Mouse (Mus musculus): ENCODE results near the gene Slc2a5. TPM values are rescaled to one million over a fixed set of nuclear protein-coding genes. Genes with fewer than 3 reads are reported as not detected.

Gene Slc2a5
- polyA plus RNA-seq, 1 experiment from 2014 or later: 1.8 TPM

GRCm38 (mm10) chr4:150093560-150094462 is 25.3 kb upstream of the Slc2a5 start:
- ATAC-seq (ENCODE audit: insufficient number of reproducible peaks, low FRiP score, low TSS enrichment, low read depth) (no peak), DNase-seq (ENCODE audit: low spot score) (no peak)
- no peaks in the 10 kb centered on the region for H3K36me3 ChIP-seq (ENCODE audit: control insufficient read depth, insufficient read depth, low read length)
- peaks cover 9% of the 10 kb centered on the region; the same call in 1 of the 2 replicates for H3K4me1 ChIP-seq (ENCODE audit: control insufficient read depth, insufficient read depth, low read length)
- H3K9ac ChIP-seq (ENCODE audit: low read length): no peak overlapping the region
- no peak overlapping the region for H3K4me3 ChIP-seq (ENCODE audit: low read depth, low read length)
- WGBS: 55% methylated on average over 11 of the region's 12 CpGs
- no peaks in the 10 kb centered on the region for H3K9me3 ChIP-seq (ENCODE audit: control insufficient read depth, low read length)
- no peak overlapping the region for H3K27ac ChIP-seq (replicated peaks; ENCODE audit: low read depth, low read length)
- H3K27me3 ChIP-seq (ENCODE audit: control insufficient read depth, insufficient read depth, low read length): no peaks in the 10 kb centered on the region; the same call in 1 of the 2 replicates
- H3K4me2 ChIP-seq (ENCODE audit: low read depth, severe bottlenecking): no peak overlapping the region

- H3K4me1 ChIP-seq (ENCODE audit: control insufficient read depth, insufficient read depth, low read length): peaks cover 9% of the 10 kb centered on the region; the same call in 1 of the 2 replicates
- no peaks in the 10 kb centered on the region for H3K9me3 ChIP-seq (ENCODE audit: control insufficient read depth, low read length)
- no peaks in the 10 kb centered on the region for H3K36me3 ChIP-seq (ENCODE audit: control insufficient read depth, insufficient read depth, low read length)
- no peak for ATAC-seq (ENCODE audit: insufficient number of reproducible peaks, low FRiP score, low TSS enrichment, low read depth)
- H3K4me2 ChIP-seq (ENCODE audit: low read depth, severe bottlenecking): no peak overlapping the region
- no peaks in the 10 kb centered on the region for H3K27me3 ChIP-seq (ENCODE audit: control insufficient read depth, insufficient read depth, low read length)
- H3K4me3 ChIP-seq (ENCODE audit: low read depth, low read length): no peak overlapping the region
- no peak overlapping the region for H3K27ac ChIP-seq (replicated peaks; ENCODE audit: low read depth, low read length)
- H3K9ac ChIP-seq (ENCODE audit: low read length): no peak overlapping the region
- WGBS: 62% methylated on average over 5 of the region's 5 CpGs
- DNase-seq (ENCODE audit: low spot score): no peak
These were observed 24.7 kb upstream of the Slc2a5 start for GRCm38 (mm10) chr4:150094463-150094789.

GRCm38 (mm10) chr4:150096309-150096708 is 22.8 kb upstream of the Slc2a5 start:
- Histone ChIP-seq H3K4me2 (ENCODE audit: low read depth, severe bottlenecking) (no peak overlapping the region), H3K9me3 (ENCODE audit: control insufficient read depth, low read length) (no peaks in the 10 kb centered on the region), H3K27me3 (ENCODE audit: control insufficient read depth, insufficient read depth, low read length) (0 out of 2 replicates have a peak, but pooled peaks cover 4% of the 10 kb centered on the region), H3K9ac (ENCODE audit: low read length) (no peak overlapping the region; the same call in 1 of the 2 replicates), H3K4me1 (ENCODE audit: control insufficient read depth, insufficient read depth, low read length) (peaks cover 9% of the 10 kb centered on the region; the same call in 1 of the 2 replicates), H3K4me3 (ENCODE audit: low read depth, low read length) (no peak overlapping the region), H3K27ac (replicated peaks; ENCODE audit: low read depth, low read length) (no peak overlapping the region), H3K36me3 (ENCODE audit: control insufficient read depth, insufficient read depth, low read length) (no peaks in the 10 kb centered on the region)
- 68% methylated on average over 7 of the region's 7 CpGs for WGBS
- DNase-seq (ENCODE audit: low spot score) (no peak), ATAC-seq (ENCODE audit: insufficient number of reproducible peaks, low FRiP score, low TSS enrichment, low read depth) (no peak)

- no peak for DNase-seq (ENCODE audit: low spot score)
- Histone ChIP-seq H3K4me2 (ENCODE audit: low read depth, severe bottlenecking) (no peak overlapping the region), H3K27ac (replicated peaks; ENCODE audit: low read depth, low read length) (no peak overlapping the region), H3K4me3 (ENCODE audit: low read depth, low read length) (no peak overlapping the region), H3K9me3 (ENCODE audit: control insufficient read depth, low read length) (no peaks in the 10 kb centered on the region), H3K36me3 (ENCODE audit: control insufficient read depth, insufficient read depth, low read length) (no peaks in the 10 kb centered on the region), H3K9ac (ENCODE audit: low read length) (no peak overlapping the region), H3K27me3 (ENCODE audit: control insufficient read depth, insufficient read depth, low read length) (0 out of 2 replicates have a peak, but pooled peaks cover 4% of the 10 kb centered on the region), H3K4me1 (ENCODE audit: control insufficient read depth, insufficient read depth, low read length) (peaks cover 9% of the 10 kb centered on the region; the same call in 1 of the 2 replicates)
- no peak for ATAC-seq (ENCODE audit: insufficient number of reproducible peaks, low FRiP score, low TSS enrichment, low read depth)
- 80% methylated on average over 4 of the region's 4 CpGs for WGBS
These were observed 21.2 kb upstream of the Slc2a5 start for GRCm38 (mm10) chr4:150097847-150098246.

- Histone ChIP-seq H3K9ac (ENCODE audit: low read length) (no peak overlapping the region), H3K9me3 (ENCODE audit: control insufficient read depth, low read length) (no peaks in the 10 kb centered on the region), H3K36me3 (ENCODE audit: control insufficient read depth, insufficient read depth, low read length) (no peaks in the 10 kb centered on the region), H3K4me2 (ENCODE audit: low read depth, severe bottlenecking) (no peak overlapping the region), H3K4me3 (ENCODE audit: low read depth, low read length) (no peak overlapping the region), H3K27ac (replicated peaks; ENCODE audit: low read depth, low read length) (no peak overlapping the region), H3K4me1 (ENCODE audit: control insufficient read depth, insufficient read depth, low read length) (peaks cover 6% of the 10 kb centered on the region; the same call in 1 of the 2 replicates), H3K27me3 (ENCODE audit: control insufficient read depth, insufficient read depth, low read length) (0 out of 2 replicates have a peak, but pooled peaks cover 4% of the 10 kb centered on the region)
- ATAC-seq (ENCODE audit: insufficient number of reproducible peaks, low FRiP score, low TSS enrichment, low read depth) (no peak), DNase-seq (ENCODE audit: low spot score) (peak; percentile 58)
- 22% methylated on average over 10 of the region's 10 CpGs for WGBS
These were observed 20.2 kb upstream of the Slc2a5 start for GRCm38 (mm10) chr4:150098880-150099279.

- DNase-seq (ENCODE audit: low spot score): no peak
- Histone ChIP-seq H3K4me1 (ENCODE audit: control insufficient read depth, insufficient read depth, low read length) (peaks cover 3% of the 10 kb centered on the region; the same call in 1 of the 2 replicates), H3K36me3 (ENCODE audit: control insufficient read depth, insufficient read depth, low read length) (no peaks in the 10 kb centered on the region), H3K27me3 (ENCODE audit: control insufficient read depth, insufficient read depth, low read length) (0 out of 2 replicates have a peak, but pooled peaks cover 4% of the 10 kb centered on the region), H3K4me2 (ENCODE audit: low read depth, severe bottlenecking) (no peak overlapping the region), H3K27ac (replicated peaks; ENCODE audit: low read depth, low read length) (no peak overlapping the region), H3K4me3 (ENCODE audit: low read depth, low read length) (no peak overlapping the region), H3K9me3 (ENCODE audit: control insufficient read depth, low read length) (no peaks in the 10 kb centered on the region), H3K9ac (ENCODE audit: low read length) (no peak overlapping the region)
- WGBS: 83% methylated on average over 7 of the region's 7 CpGs
- ATAC-seq (ENCODE audit: insufficient number of reproducible peaks, low FRiP score, low TSS enrichment, low read depth): no peak
These were observed 16.3 kb upstream of the Slc2a5 start for GRCm38 (mm10) chr4:150102822-150103221.

- H3K4me3 ChIP-seq (ENCODE audit: low read depth, low read length): no peak overlapping the region
- no peak for DNase-seq (ENCODE audit: low spot score)
- no peaks in the 10 kb centered on the region for H3K27me3 ChIP-seq (ENCODE audit: control insufficient read depth, insufficient read depth, low read length)
- no peaks in the 10 kb centered on the region for H3K36me3 ChIP-seq (ENCODE audit: control insufficient read depth, insufficient read depth, low read length)
- H3K9ac ChIP-seq (ENCODE audit: low read length): no peak overlapping the region
- no peak overlapping the region for H3K27ac ChIP-seq (replicated peaks; ENCODE audit: low read depth, low read length)
- no peak overlapping the region for H3K4me2 ChIP-seq (ENCODE audit: low read depth, severe bottlenecking)
- H3K9me3 ChIP-seq (ENCODE audit: control insufficient read depth, low read length): no peaks in the 10 kb centered on the region
- 37% methylated on average over 7 of the region's 7 CpGs for WGBS
- H3K4me1 ChIP-seq (ENCODE audit: control insufficient read depth, insufficient read depth, low read length): peaks cover 3% of the 10 kb centered on the region; the same call in 1 of the 2 replicates
- ATAC-seq (ENCODE audit: insufficient number of reproducible peaks, low FRiP score, low TSS enrichment, low read depth): no peak
These were observed 13.4 kb upstream of the Slc2a5 start for GRCm38 (mm10) chr4:150105671-150106070.

GRCm38 (mm10) chr4:150106637-150107036 is 12.4 kb upstream of the Slc2a5 start:
- Histone ChIP-seq H3K4me2 (ENCODE audit: low read depth, severe bottlenecking) (no peak overlapping the region), H3K27me3 (ENCODE audit: control insufficient read depth, insufficient read depth, low read length) (no peaks in the 10 kb centered on the region), H3K9me3 (ENCODE audit: control insufficient read depth, low read length) (no peaks in the 10 kb centered on the region), H3K4me3 (ENCODE audit: low read depth, low read length) (no peak overlapping the region), H3K36me3 (ENCODE audit: control insufficient read depth, insufficient read depth, low read length) (no peaks in the 10 kb centered on the region), H3K9ac (ENCODE audit: low read length) (no peak overlapping the region), H3K27ac (replicated peaks; ENCODE audit: low read depth, low read length) (no peak overlapping the region), H3K4me1 (ENCODE audit: control insufficient read depth, insufficient read depth, low read length) (peaks cover 3% of the 10 kb centered on the region; the same call in 1 of the 2 replicates)
- WGBS: 82% methylated on average over 5 of the region's 5 CpGs
- no peak for ATAC-seq (ENCODE audit: insufficient number of reproducible peaks, low FRiP score, low TSS enrichment, low read depth)
- DNase-seq (ENCODE audit: low spot score): no peak

Data from limb, embryonic 11.5 days (tissue).